Mouse (Mus musculus): Measurements from ENCODE around the gene Ackr3. TPM values are rescaled to one million over a fixed set of nuclear protein-coding genes. Genes with fewer than 3 reads are reported as not detected.

Gene Ackr3
- polyA plus RNA-seq, 1 experiment from 2014 or later, result 22.4 TPM

DNA sequence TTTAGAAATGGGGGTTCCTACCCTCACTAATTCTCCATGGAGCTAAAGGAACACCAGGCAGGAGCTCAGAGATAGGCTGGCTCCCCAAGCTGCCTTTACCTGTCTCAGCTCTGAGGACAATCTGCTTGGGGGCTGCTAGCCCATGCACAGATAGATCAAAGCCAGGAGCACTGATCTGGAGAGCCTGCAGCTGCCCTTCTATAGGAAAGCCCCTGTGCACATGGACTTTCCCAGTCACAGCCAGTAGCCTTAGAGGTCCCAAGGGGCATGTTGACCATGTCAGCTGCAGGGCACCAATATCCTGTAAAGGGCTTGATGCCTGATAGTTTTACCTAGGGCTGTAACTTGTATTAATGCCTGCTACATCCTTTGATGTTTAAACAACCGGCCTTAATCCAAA is 12.6 kb downstream of the Ackr3 start:
- Histone ChIP-seq H3K9me3 (0 out of 2 replicates have a peak, but pooled peaks cover 3% of the 10 kb centered on the region), H3K4me3 (no peak overlapping the region), H3K4me1 (peaks cover 41% of the 10 kb centered on the region), H3K36me3 (replicated peaks) (peaks cover 58% of the 10 kb centered on the region), H3K27me3 (replicated peaks; ENCODE audit: low read depth, poor library complexity, severe bottlenecking) (no peaks in the 10 kb centered on the region), H3K27ac (replicated peaks) (no peak overlapping the region)
- WGBS, result 82% methylated on average over 1 of the region's 1 CpGs
- no peak for DNase-seq (ENCODE audit: low spot score)

DNA sequence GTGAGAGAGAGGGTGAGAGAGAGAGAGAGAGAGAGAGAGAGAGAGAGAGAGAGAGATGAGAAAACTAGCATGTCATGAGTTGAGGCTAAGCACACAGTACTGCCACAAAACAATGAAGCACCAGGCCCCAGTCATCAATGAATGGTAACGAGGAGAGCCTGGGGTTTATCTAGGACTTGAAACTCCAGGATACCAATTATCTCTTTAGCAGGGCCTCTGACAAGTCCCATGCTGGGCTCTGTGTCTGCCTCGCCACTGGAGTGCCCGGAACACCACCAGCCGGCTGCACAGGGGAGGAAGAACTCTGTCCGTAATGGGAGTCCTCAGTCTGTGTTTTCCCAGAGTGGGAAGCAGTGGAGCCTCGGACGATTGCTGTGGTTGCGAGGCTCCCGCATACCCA is 16.5 kb downstream of the Ackr3 start:
- H3K27me3 ChIP-seq (replicated peaks; ENCODE audit: low read depth, poor library complexity, severe bottlenecking), result peaks cover 5% of the 10 kb centered on the region; the same call in 1 of the 2 replicates
- H3K27ac ChIP-seq (replicated peaks), result peak overlapping the region; percentile 66
- WGBS, result 19% methylated on average over 9 of the region's 9 CpGs
- no peak for DNase-seq (ENCODE audit: low spot score)
- peaks cover 52% of the 10 kb centered on the region for H3K4me1 ChIP-seq
- peaks cover 23% of the 10 kb centered on the region for H3K36me3 ChIP-seq (replicated peaks)
- no peak overlapping the region for H3K4me3 ChIP-seq
- H3K9me3 ChIP-seq, result 0 out of 2 replicates have a peak, but pooled peaks cover 3% of the 10 kb centered on the region

DNA sequence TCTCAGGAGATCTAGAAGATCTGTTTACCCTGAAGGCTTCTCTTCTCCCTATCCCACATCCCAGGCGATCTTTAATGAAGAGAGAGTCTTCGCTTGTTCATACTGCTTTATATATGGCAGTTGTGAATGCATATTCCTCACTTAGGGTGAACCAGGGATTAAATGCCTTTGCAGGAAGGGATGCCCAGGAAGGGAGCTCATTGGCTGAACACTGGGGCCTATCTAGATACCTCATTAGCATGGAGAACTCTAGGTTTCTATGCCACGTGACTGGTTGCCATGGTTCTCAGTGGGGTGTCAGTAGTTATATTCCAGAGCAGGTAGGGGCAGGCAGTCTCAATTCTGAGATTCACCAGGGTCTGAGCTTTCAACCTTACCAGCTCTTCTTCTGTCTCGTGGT is 17.1 kb downstream of the Ackr3 start:
- peak overlapping the region; percentile 66 for H3K27ac ChIP-seq (replicated peaks)
- peaks cover 5% of the 10 kb centered on the region; the same call in 1 of the 2 replicates for H3K27me3 ChIP-seq (replicated peaks; ENCODE audit: low read depth, poor library complexity, severe bottlenecking)
- H3K9me3 ChIP-seq, result 0 out of 2 replicates have a peak, but pooled peaks cover 3% of the 10 kb centered on the region
- WGBS, result 78% methylated on average over 4 of the region's 4 CpGs
- H3K36me3 ChIP-seq (replicated peaks), result peaks cover 18% of the 10 kb centered on the region
- peaks cover 56% of the 10 kb centered on the region for H3K4me1 ChIP-seq
- no peak overlapping the region for H3K4me3 ChIP-seq
- no peak for DNase-seq (ENCODE audit: low spot score)

DNA sequence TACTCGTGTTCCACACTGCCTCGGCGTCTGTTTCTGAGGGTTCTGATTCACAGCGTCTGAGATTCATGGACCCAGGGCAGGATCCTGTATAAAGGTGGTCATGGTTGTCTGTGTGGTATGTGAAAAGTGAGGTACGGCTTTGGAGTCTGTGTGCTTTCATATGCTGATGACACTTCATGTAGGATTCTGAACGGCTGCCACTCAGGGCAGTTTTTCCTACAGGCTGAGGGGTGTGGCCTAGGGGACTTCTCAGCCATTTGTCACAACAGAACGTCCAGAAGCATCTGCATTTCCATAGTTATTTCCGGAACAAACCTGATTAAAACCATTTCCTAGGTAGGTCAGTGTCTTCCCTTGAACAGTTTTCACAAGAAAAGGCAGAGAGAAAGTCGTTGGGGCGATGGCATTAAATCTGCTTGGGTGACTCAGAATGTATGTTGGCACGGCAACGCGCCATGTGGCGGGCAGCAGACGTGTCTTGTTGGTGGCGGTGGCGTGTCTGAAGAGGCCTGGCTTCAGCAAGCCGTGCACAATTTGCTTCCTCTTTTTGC is 18.1 kb downstream of the Ackr3 start:
- Histone ChIP-seq H3K36me3 (replicated peaks) (peaks cover 7% of the 10 kb centered on the region; the same call in 1 of the 2 replicates), H3K27me3 (replicated peaks; ENCODE audit: low read depth, poor library complexity, severe bottlenecking) (peaks cover 5% of the 10 kb centered on the region; the same call in 1 of the 2 replicates), H3K4me3 (no peak overlapping the region), H3K4me1 (peaks cover 52% of the 10 kb centered on the region), H3K27ac (replicated peaks) (0 out of 2 replicates have a peak overlapping the region, but pooled peaks have one; percentile 26), H3K9me3 (0 out of 2 replicates have a peak, but pooled peaks cover 3% of the 10 kb centered on the region)
- WGBS, result 76% methylated on average over 18 of the region's 18 CpGs
- no peak for DNase-seq (ENCODE audit: low spot score)

DNA sequence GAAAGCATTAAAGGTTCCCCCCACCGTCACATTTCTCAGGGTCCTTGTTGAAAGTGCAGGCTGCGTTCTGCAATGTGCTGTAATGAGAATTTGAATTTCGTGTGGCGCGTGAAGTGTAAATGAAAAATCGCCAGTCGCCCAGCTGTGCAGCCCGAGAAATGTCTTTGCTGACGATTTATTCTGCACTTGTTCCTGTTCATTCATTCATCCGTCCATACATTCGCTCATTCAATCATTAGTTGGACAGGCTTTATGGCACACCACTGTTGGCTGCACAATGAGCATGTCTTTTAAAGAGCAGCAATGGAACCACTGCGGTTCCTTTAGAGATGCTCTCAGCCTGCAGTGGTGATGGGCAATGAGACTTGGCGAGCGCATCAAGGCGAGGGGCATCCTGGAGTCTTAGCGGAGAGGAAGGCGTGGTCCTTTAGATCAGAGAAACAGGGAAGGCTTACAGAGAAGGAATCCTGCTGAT is 18.7 kb downstream of the Ackr3 start:
- no peak overlapping the region for H3K27ac ChIP-seq (replicated peaks)
- peaks cover 57% of the 10 kb centered on the region for H3K4me1 ChIP-seq

DNA sequence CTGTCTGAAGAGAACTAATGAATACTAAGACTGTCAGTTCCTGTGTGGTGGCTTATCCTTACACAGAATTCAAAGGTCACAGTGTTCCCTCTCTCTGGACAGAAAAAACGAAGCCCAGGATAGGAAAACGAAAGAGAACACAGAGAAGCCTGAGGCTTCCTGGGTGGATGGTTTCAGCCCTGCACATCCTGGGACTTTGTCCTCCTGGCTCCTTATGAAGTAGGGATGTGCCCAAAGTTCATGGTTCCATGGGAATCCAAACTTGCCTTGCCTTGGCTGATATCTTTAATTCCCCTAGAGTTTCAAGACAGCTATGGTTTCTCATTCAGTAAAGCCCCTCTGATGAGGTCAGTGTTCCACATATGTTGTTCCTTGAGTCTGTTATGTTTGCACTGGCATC is 19.2 kb downstream of the Ackr3 start:
- peaks cover 5% of the 10 kb centered on the region; the same call in 1 of the 2 replicates for H3K27me3 ChIP-seq (replicated peaks; ENCODE audit: low read depth, poor library complexity, severe bottlenecking)
- peak overlapping the region; percentile 49; the same call in 1 of the 2 replicates for H3K27ac ChIP-seq (replicated peaks)
- H3K4me3 ChIP-seq, result no peak overlapping the region
- H3K9me3 ChIP-seq, result 0 out of 2 replicates have a peak, but pooled peaks cover 3% of the 10 kb centered on the region
- 37% methylated on average over 2 of the region's 2 CpGs for WGBS
- no peak for DNase-seq (ENCODE audit: low spot score)
- H3K36me3 ChIP-seq (replicated peaks), result no peaks in the 10 kb centered on the region
- peaks cover 62% of the 10 kb centered on the region for H3K4me1 ChIP-seq

More for the DNA sequence above, 18.7 kb downstream of the Ackr3 start:
- Histone ChIP-seq H3K36me3 (replicated peaks) (peaks cover 4% of the 10 kb centered on the region; the same call in 1 of the 2 replicates), H3K27me3 (replicated peaks; ENCODE audit: low read depth, poor library complexity, severe bottlenecking) (peaks cover 5% of the 10 kb centered on the region; the same call in 1 of the 2 replicates), H3K4me3 (no peak overlapping the region), H3K9me3 (0 out of 2 replicates have a peak, but pooled peaks cover 3% of the 10 kb centered on the region)
- no peak for DNase-seq (ENCODE audit: low spot score)
- 74% methylated on average over 17 of the region's 17 CpGs for WGBS

DNA sequence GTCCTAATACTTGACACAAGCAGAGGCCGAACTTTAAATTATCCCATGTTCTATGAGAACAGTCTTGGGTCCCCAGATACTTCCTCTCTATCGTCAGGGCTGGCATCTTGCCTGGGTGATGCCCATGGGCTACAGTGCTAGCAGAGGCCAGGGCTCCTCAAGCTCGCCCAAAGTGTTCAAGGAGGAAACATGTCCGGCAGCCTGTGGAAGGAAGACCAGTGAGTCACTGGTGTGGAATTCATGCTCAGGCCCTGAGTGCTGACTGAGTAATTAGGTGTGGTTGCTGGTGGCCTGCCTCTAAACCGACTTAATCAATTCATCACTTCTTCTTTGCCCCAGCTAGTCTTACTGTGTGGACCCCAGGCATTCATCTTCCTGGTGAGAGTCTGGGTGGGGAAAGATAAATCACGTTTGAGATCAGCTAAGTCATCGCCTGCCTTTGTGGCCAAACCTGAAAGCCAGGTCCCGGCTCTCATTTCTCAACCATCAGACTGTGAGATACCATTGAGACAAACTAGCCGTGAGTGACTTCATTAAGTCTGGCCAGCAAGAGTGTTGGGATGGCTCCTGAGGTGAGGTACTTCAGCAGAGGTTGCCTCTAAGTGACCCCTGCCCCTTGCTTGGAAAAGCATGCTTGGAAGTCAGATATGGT is 21.9 kb downstream of the Ackr3 start:
- no peak for DNase-seq (ENCODE audit: low spot score)
- H3K27ac ChIP-seq (replicated peaks), result peak overlapping the region; percentile 15; the same call in 1 of the 2 replicates
- 76% methylated on average over 9 of the region's 9 CpGs for WGBS

DNA sequence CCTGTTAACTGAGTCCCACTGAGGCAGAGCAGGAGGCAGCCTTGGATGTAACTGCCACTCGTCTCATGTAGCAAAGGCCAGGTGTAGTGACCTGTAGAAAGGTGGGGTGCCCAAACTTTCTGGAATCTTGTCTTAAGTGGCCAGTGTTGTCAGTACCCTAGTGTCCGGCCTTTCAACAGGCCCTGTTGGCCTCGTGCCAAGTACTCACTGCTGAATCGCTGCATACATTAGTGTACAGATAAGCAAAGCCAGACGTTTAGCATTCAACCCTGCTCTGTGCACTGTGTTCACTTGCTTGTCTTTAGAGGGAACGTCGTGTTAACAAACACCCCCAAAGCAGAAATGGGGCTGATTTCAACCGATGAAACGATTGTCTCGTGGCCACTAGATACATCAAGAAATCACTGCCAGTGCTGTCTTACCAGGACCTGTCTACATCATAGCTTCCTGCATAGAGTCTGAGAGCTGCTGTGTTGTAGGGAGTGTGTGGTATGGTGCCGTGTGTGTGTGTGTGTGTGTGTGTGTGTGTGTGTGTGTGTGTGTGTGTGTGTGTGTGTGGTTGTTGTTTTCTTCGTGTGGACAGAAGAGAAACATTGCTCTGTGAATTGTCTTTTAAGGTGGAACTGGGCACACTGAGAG is 24.0 kb downstream of the Ackr3 start:
- Histone ChIP-seq H3K9me3 (no peaks in the 10 kb centered on the region), H3K27ac (replicated peaks) (peak overlapping the region; percentile 48), H3K27me3 (replicated peaks; ENCODE audit: low read depth, poor library complexity, severe bottlenecking) (peaks cover 5% of the 10 kb centered on the region; the same call in 1 of the 2 replicates), H3K4me3 (no peak overlapping the region), H3K4me1 (peaks cover 50% of the 10 kb centered on the region), H3K36me3 (replicated peaks) (no peaks in the 10 kb centered on the region)
- peak; percentile 52 for DNase-seq (ENCODE audit: low spot score)
- WGBS, result 73% methylated on average over 12 of the region's 12 CpGs

More for the DNA sequence above, 21.9 kb downstream of the Ackr3 start:
- Histone ChIP-seq H3K27me3 (replicated peaks; ENCODE audit: low read depth, poor library complexity, severe bottlenecking) (peaks cover 5% of the 10 kb centered on the region; the same call in 1 of the 2 replicates), H3K9me3 (no peaks in the 10 kb centered on the region), H3K36me3 (replicated peaks) (no peaks in the 10 kb centered on the region), H3K4me1 (peaks cover 56% of the 10 kb centered on the region), H3K4me3 (no peak overlapping the region)

DNA sequence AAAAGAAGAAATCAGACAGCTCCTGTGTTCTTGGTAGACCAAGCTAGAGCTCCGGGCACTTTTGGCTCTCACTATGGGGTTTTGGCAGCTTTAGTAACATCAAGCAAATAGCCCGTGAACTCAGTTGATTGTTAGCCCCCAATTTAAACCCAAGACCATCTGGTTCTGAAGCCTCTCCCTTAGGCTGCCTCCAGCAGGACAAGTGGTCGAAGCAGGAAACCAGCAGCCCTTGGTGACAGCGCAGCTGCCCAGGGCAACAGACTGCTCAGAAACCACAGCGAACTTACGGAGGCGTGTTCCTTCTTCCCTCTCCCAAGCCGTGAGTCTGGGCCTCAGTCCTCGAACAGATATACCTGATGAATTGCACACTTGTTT is 24.5 kb downstream of the Ackr3 start:
- no peak for DNase-seq (ENCODE audit: low spot score)
- peak overlapping the region; percentile 48 for H3K27ac ChIP-seq (replicated peaks)
- 53% methylated on average over 9 of the region's 9 CpGs for WGBS
- no peaks in the 10 kb centered on the region for H3K36me3 ChIP-seq (replicated peaks)
- H3K27me3 ChIP-seq (replicated peaks; ENCODE audit: low read depth, poor library complexity, severe bottlenecking), result peaks cover 5% of the 10 kb centered on the region; the same call in 1 of the 2 replicates
- no peak overlapping the region for H3K4me3 ChIP-seq
- peaks cover 50% of the 10 kb centered on the region for H3K4me1 ChIP-seq
- no peaks in the 10 kb centered on the region for H3K9me3 ChIP-seq

DNA sequence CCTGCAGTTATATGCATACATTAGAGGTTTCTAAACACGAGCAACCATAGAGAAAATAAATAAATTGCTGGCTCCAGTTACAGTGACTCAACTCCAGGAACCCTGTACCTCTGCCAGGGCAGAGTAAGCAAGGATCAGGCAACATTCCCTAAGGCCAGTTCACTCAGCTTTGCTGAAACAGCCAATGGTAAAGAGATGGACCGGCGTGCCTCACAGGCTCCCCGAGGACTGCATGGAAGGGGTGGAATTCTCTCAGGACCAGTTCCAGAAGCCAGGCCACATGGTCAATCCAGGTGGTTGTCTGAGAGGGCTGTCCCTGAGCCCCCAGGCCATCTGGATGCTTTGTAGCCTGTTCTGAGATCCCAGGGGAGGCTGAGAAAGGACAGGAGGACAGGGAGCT is 26.8 kb downstream of the Ackr3 start:
- Histone ChIP-seq H3K4me1 (peaks cover 63% of the 10 kb centered on the region), H3K9me3 (no peaks in the 10 kb centered on the region), H3K27ac (replicated peaks) (peak overlapping the region; percentile 45; the same call in 1 of the 2 replicates), H3K36me3 (replicated peaks) (no peaks in the 10 kb centered on the region), H3K4me3 (no peak overlapping the region), H3K27me3 (replicated peaks; ENCODE audit: low read depth, poor library complexity, severe bottlenecking) (no peaks in the 10 kb centered on the region)
- no peak for DNase-seq (ENCODE audit: low spot score)
- WGBS, result 77% methylated on average over 4 of the region's 4 CpGs

DNA sequence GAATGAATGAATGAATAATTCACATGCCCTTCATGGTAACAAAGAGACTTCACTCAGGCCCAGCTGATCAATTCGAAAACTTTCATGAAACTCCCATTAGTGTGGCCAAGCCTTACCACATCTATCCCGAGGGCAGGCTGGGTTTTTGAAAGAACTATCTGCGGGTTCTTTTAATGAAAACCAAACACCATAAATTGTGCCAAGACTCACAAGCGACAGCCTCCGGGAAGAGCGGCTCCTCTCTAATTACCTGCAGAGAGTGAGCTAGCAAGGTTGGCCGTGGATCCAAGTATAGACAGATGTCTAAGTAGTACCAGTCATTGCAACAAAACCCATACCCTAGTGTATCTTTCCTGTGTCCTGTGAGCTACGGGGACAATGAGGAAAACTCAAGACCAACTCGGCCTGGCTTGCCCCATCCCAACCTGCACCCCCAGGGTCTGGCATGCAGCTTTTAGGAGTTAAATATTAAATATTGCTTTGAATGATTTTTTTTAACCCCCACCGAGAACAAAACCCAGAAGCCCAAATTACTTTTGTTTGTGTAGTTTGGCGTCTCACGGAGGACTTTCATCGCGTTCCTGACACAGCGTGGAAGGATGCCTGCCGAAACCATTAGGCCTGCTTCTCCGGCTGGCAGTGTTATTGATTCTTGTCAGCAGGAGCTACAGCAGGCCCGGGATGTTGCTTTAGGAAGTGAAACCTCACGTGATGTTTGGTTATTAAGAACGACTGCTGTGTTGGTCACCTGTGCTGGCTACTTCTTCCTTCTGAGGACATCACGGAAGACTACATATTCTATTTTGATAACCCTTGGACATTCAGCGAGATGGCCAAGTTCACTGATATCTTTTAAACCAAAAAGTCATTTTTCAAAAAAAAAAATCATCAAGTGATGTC is 28.1 kb downstream of the Ackr3 start:
- no peaks in the 10 kb centered on the region for H3K36me3 ChIP-seq (replicated peaks)
- no peaks in the 10 kb centered on the region for H3K9me3 ChIP-seq
- H3K4me1 ChIP-seq, result peaks cover 66% of the 10 kb centered on the region
- H3K4me3 ChIP-seq, result no peak overlapping the region
- DNase-seq (ENCODE audit: low spot score), result no peak
- H3K27ac ChIP-seq (replicated peaks), result peak overlapping the region; percentile 14; the same call in 1 of the 2 replicates
- 65% methylated on average over 22 of the region's 22 CpGs for WGBS
- H3K27me3 ChIP-seq (replicated peaks; ENCODE audit: low read depth, poor library complexity, severe bottlenecking), result no peaks in the 10 kb centered on the region

DNA sequence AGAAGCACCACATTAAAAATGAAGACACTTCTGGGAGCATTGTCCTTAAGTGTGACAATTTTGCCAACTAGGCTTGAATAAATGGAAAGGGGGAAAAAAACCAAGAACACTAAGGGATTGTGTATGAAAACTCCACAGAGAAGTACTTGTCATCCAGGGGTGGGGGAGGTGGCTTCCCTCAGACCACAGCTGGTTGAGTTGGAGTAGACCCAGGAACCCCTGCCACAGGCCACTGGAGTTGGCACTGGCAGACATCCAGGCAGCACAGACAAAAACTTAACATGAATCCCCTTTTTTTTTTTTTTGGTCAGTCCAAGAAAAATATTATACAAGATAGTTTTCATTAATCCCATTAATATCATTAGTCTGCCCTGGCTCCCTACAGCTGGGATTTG is 28.7 kb downstream of the Ackr3 start:
- no peaks in the 10 kb centered on the region for H3K36me3 ChIP-seq (replicated peaks)
- H3K27ac ChIP-seq (replicated peaks), result no peak overlapping the region

More for the DNA sequence above, 28.7 kb downstream of the Ackr3 start:
- Histone ChIP-seq H3K4me1 (peaks cover 61% of the 10 kb centered on the region), H3K4me3 (no peak overlapping the region), H3K9me3 (no peaks in the 10 kb centered on the region), H3K27me3 (replicated peaks; ENCODE audit: low read depth, poor library complexity, severe bottlenecking) (no peaks in the 10 kb centered on the region)
- DNase-seq (ENCODE audit: low spot score), result no peak

Measured in embryonic facial prominence, embryonic 10.5 days (tissue).